Mouse (Mus musculus): Measurements from ENCODE around the gene Snrpa1. TPM values are rescaled to one million over a fixed set of nuclear protein-coding genes. Genes with fewer than 3 reads are reported as not detected.

Snrpa1 gene
- total RNA-seq, 1 experiment from 2014 or later, result 61.4 TPM

DNA sequence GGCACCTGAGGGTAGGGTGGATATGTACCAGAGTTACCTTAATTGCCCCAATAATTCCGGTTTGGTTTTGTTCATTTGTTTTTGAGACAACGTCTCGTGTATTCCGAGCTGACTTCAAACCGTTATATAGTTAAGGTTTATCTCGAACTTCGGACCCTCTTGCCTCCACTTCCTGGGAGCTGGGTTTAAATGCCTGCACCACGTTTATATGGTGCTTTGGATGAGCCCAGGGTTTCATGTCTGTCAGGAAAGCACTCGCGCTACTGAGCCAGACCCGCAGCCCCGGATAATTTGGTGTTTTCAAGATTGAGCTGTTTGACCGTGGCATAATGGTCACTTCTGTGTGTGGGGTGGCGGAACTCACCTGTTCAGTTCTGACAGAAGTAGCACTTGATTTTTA lies 2.3 kb downstream of the Snrpa1 start:
- ATAC-seq (replicated peaks; ENCODE audit: insufficient number of reproducible peaks, low FRiP score, low TSS enrichment, poor library complexity, severe bottlenecking), result no peak

DNA sequence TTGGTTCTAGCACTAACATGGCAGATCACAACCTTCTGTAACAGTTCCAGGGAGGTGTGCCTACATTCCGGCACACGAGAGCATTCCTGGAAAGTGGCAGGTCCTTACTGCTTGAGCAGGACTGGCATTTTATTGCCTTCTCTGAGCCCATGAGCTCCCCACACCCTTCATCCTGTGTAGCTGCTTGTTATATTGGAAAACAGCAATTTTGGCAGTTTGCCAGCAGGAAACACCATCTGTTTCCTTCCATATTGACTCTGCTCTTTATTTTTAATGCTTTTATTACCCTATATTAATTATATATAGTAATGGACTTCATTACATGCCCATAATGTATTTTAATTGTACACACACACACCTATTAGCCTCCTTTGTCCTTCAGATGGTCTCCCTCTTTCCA lies 17.6 kb downstream of the Snrpa1 start:
- no peak for ATAC-seq (replicated peaks; ENCODE audit: insufficient number of reproducible peaks, low FRiP score, low TSS enrichment, poor library complexity, severe bottlenecking)

DNA sequence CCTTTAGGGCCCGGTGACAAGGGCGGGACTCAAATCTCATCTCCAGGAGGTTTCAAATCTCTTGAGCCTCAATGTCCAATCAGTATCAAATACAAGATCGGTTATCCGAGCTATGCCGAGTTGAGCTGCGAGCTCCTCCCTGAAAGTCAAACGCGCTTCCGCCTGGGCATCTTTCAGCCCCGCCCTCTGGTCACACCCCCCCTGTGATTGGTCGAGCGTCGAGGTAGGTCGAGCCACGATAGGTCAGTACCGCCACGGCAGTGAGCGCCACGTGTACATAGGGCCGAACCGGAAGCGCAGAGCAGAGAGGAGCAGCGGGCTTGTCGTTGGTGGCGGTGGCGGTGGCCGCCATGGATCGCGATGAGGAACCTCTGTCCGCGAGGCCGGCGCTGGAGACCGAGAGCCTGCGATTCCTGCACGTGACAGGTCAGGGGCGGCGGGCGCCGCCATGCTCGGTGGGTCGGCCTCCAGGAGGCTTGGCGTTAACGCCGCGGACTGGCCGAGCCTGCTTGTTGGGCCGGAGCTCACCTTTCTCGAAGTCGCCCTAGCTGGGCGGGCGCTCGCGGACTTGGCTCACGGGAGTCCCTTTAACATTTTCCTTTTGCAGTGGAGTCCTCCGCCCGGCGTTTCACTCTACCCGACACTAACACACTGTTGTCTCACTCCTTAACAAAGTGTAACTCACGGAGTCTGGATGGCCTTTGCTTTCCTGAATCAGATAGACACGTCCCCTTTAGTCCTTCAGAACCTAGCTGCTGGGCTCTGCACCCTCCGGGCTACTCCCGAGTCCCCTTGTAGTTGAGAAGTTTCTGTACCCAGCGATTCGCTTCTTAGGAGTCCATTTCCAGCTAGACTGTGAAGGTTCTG lies 20.8 kb downstream of the Snrpa1 start, which contains the start of gene Selenos:
Selenos (plus strand) TSS at position 286 of the 867 bp plus-strand sequence.
- ATAC-seq (replicated peaks; ENCODE audit: insufficient number of reproducible peaks, low FRiP score, low TSS enrichment, poor library complexity, severe bottlenecking), result peak; percentile 99

DNA sequence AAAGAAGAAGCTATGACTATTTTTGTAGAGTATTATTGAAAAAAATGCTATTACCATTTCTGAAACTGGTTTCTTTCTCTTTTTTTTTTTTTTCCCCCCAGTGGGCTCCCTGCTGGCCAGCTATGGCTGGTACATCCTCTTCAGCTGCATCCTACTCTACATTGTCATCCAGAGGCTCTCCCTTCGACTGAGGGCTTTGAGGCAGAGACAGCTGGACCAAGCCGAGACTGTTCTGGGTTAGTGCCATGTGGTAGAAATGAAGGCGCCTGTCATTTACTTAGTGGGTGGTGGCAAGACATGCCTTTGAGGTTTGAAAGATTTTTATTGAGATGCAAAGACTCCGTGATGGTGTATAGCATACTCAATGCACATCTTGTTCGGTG lies 21.4 kb downstream of the Snrpa1 start:
- ATAC-seq (replicated peaks; ENCODE audit: insufficient number of reproducible peaks, low FRiP score, low TSS enrichment, poor library complexity, severe bottlenecking), result no peak

DNA sequence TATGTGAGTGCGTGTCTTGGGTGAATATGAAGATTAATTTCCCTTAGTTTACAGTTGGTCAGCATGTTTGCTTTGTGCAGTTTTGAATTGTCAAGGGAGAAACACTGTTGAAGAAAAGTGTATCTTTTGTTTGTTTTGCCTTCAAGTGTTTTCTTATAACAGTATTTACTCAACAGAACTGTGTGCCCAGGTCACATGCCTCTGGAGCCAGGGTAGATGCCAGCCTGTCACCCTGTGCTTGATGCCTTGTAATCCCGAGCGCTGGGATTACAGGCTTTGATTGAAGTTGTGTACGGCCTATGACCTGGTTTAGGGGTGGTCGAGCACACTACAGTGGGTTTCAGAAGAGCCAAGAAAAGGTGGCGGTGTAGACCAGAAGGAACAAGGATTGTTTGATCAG lies 25.0 kb downstream of the Snrpa1 start:
- no peak for ATAC-seq (replicated peaks; ENCODE audit: insufficient number of reproducible peaks, low FRiP score, low TSS enrichment, poor library complexity, severe bottlenecking)

DNA sequence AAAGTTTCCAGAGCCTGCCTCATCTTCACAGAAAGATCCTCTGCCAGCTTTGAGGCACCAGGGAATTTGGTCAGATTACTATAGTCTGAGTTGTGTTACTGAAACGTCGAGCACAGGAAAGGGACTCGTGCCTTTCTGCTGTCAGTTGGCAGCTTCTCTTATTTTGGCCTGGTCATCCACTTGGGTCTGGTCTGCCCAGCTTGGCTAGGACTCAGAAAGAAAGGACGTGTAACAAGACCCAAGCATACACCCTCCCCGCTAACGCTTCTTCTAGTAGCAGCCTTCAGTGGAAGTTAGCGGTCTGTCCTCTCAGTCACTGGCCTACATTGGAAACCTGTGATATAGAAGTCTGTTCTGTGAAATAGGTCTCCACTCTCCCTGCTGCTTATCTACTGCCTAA lies 25.7 kb downstream of the Snrpa1 start:
- ATAC-seq (replicated peaks; ENCODE audit: insufficient number of reproducible peaks, low FRiP score, low TSS enrichment, poor library complexity, severe bottlenecking), result no peak

DNA sequence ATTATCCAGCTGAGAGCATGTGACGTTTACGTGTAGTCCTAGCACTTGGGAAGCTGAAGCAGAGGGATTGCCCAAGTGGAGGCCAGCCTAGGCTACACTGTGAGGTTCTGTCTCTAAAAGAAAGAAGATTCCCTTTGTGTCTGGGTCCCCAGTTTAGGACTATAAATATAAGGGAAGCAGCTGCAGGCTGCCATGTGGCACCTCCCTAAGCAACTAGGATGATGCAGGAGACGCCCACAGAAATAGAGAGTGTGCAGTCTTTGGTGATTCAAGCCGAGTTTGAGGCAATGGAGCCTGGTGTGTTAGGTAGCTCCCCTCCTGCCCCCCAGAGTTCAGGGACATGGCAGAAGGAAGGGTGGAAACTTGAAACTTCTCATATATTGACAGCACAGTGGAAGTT lies 28.8 kb downstream of the Snrpa1 start:
- no peak for ATAC-seq (replicated peaks; ENCODE audit: insufficient number of reproducible peaks, low FRiP score, low TSS enrichment, poor library complexity, severe bottlenecking)

DNA sequence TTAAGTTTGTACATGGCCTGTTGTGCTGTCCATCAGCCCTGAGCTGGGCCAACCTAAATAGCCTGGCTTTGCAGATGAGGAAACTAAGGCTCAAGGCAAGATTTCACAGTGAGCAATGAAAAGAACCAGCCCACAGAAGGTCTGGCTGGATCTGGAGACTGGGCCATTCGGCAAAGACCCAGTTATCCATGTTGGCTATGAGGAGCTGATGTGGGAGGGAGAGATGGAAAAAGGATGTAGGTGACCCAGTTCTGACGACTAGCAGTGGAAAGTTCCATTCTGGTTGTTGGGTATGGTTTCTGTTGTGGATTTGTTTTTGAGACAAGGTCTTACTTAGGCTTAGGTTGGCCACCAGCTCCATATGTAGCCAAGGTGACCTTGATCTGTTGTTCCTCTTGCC lies 29.3 kb downstream of the Snrpa1 start:
- no peak for ATAC-seq (replicated peaks; ENCODE audit: insufficient number of reproducible peaks, low FRiP score, low TSS enrichment, poor library complexity, severe bottlenecking)

DNA sequence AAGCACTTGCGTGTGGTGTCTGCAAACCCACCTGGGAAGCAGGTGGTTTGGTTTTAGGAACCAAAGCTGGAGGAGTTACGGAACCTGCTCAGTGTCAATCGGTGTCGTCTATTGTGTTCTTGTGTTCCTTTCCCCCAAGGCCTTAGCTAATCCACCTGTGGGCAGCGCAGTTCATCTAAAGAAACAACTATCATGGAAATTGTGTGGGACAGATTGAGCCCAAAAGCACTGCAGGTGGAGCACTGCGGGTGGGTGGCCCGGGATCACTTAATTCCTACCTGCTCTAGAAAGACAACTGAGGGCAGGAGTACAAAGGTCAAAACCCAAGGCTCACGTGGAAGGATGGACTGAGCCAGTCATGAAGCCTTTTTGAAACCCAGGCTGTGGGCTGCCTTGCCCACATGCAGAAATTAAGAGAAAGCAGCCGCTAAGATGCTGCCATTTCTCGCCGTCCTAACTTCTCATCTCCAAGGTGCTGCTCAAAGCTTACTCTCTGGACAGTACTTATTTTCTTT lies 31.9 kb downstream of the Snrpa1 start:
- no peak for ATAC-seq (replicated peaks; ENCODE audit: insufficient number of reproducible peaks, low FRiP score, low TSS enrichment, poor library complexity, severe bottlenecking)

DNA sequence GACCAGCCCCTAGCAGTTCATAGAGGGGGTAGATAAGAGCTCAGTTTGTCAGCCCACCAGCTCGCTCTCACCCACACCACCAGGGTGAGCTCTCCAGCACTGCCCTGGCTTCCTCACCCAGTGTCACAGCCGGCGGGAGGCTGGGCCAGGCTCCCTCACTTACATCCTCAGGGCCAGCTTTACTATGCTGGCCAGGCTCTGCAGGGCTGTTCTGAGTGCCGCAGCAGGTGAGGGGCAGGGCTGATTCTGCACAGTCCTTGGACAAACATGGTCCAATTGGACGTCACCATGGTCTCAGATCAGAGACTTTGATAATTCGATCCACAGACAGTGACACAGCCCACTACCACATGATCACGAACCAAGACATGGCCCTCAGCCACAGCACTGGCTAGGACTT lies 32.8 kb downstream of the Snrpa1 start:
- ATAC-seq (replicated peaks; ENCODE audit: insufficient number of reproducible peaks, low FRiP score, low TSS enrichment, poor library complexity, severe bottlenecking), result no peak

DNA sequence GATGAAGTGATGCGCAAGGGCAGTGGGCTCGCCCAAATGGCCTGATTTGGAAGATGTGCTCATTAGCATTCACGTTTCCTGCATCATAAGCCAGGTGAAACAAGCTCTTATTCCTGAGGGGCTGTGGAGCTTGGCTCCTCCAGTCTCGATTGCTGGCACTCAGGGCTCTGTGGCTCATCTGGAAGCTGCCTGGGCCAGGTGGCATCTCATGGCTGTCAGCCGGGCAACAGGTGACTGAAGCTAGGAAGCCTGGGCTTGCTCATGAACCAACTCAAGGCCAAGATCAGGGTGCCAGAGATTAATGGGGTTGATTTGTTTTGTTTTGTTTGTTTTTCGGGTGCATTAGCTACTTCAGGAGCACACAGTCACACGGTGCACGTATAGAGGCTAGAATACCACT lies 33.9 kb downstream of the Snrpa1 start:
- no peak for ATAC-seq (replicated peaks; ENCODE audit: insufficient number of reproducible peaks, low FRiP score, low TSS enrichment, poor library complexity, severe bottlenecking)

DNA sequence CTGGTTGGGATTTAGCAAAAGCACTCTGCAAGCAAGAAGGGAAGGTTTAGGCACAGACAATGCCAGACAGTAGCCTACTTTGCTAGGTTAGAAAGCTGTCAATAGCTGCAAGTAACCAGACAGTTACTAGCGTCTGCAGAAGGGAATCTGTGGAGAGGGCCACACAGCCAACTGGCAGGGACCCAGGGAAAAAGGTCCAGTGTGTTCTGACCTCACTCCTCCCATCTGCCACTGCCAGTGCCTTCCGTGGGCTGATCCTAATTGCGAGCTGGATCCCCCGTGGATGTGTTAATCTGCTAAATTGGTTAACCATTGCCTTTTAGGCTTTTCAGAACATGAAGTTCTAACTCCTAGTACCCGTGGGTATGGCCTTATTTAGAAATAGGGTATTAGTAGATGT lies 35.3 kb downstream of the Snrpa1 start:
- no peak for ATAC-seq (replicated peaks; ENCODE audit: insufficient number of reproducible peaks, low FRiP score, low TSS enrichment, poor library complexity, severe bottlenecking)

DNA sequence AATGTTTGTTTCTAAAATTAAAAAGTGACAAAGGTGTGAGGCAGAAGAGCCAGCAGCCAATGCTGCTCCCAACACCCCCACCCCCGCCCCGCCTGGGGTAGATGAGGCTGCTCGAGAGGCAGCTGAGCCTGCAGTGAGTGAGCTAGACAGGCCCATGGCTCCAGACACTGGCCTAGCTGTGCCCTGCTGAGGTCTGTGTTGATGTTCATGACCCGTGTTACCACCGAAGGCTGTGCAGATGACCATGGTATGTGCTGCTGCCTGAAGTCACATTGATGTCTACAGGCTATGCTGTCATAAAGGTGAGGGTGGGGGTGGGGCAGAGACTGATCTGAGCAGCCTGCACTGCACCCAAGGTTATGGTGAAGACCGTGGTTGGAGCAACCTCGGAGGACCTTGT lies 40.0 kb downstream of the Snrpa1 start:
- ATAC-seq (replicated peaks; ENCODE audit: insufficient number of reproducible peaks, low FRiP score, low TSS enrichment, poor library complexity, severe bottlenecking), result no peak

DNA sequence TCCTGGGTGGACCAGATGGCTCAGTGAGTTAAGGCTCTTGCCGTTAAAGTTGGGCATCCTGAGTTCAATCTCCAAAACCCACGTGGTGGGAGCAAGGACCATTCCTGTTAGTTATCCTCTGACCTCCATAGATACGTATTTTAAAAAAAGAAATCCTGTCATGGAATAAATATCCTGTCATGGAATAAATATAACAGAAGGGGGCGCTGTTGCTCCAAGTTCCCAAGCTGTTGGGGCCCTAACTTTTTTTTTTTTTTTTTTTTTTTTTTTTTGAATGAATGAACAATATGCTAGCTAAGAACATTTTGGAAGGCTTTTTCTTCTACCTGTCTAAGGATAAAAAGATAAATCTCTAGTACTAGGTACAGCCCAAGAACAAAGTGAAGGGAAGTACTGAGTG lies 43.1 kb downstream of the Snrpa1 start:
- ATAC-seq (replicated peaks; ENCODE audit: insufficient number of reproducible peaks, low FRiP score, low TSS enrichment, poor library complexity, severe bottlenecking), result no peak

DNA sequence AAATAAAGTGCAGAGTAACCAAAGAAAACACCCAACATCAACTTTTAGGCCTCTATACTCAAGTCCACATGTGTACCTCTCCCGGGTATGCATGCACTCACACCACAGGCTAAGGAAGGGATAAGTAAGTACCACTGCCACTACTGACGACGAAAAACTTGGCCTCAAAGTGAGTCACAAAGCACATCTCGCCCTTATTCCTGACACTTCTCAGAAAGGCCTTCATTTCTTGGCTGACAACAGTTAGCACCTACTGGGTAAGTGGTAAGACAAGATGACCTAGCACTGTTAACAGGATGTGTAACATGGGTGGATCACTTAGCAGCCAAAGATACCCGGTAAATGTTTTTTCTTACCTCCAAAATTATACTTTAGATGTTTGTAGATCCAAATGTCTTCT lies 45.7 kb downstream of the Snrpa1 start:
- ATAC-seq (replicated peaks; ENCODE audit: insufficient number of reproducible peaks, low FRiP score, low TSS enrichment, poor library complexity, severe bottlenecking), result no peak

DNA sequence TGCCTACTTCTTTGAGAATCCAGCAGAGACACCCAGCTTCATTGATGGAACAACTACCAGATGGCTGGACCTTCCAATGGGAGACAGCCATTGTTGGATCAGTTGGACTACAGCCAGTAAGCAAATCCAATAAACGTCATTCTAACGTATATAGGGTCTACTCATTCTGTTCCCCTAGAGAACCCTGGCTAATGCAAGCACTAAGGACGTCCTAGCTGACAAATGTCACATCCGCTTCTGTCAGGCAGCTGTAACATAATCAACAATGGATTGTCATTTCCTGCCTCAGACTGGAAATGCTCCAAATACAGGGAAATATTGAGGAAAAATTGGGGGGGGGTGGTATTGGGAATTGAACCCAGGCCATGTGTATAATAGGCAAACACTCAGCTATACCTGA lies 47.0 kb downstream of the Snrpa1 start:
- no peak for ATAC-seq (replicated peaks; ENCODE audit: insufficient number of reproducible peaks, low FRiP score, low TSS enrichment, poor library complexity, severe bottlenecking)

DNA sequence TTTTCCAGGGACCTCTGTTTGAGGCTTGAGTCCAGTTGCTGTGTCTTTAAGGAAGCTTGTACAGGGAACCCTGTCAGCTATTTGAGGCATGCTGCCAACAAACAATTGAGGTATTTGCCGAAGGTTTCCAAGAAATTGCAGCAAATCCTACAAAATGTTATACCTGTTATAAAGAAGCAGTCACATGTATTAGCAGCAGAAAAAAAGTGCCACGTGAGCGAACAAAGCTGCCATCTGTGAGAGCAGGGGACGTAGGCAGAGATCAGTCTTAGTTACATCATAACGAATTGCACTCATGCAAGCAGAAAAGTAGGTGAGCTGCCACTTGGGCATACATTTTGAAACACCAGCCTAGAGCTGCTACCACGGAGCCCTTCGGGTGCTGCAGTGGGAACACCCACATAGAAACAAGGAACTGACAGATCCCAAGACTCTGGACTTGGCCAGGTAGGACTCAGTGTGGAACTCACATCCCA lies 47.8 kb downstream of the Snrpa1 start:
- no peak for ATAC-seq (replicated peaks; ENCODE audit: insufficient number of reproducible peaks, low FRiP score, low TSS enrichment, poor library complexity, severe bottlenecking)

DNA sequence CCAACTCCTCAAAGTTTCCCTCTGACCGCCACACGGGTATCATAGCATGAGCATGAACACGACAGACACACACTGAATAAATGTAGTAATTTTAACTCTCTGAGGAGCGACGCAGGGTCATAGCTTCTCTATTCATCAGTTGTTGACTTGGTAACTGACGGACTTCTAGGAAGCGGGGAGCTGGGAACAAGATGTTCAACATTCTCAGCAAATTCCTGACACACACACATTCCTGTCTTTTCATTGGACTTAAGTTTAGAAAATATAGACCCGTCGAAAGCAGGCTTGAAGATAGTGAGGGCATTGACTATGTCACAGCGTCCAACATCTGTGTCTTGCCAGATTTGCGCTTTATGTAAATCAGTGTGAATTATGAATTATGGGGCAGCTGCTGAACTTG lies 48.4 kb downstream of the Snrpa1 start:
- no peak for ATAC-seq (replicated peaks; ENCODE audit: insufficient number of reproducible peaks, low FRiP score, low TSS enrichment, poor library complexity, severe bottlenecking)

DNA sequence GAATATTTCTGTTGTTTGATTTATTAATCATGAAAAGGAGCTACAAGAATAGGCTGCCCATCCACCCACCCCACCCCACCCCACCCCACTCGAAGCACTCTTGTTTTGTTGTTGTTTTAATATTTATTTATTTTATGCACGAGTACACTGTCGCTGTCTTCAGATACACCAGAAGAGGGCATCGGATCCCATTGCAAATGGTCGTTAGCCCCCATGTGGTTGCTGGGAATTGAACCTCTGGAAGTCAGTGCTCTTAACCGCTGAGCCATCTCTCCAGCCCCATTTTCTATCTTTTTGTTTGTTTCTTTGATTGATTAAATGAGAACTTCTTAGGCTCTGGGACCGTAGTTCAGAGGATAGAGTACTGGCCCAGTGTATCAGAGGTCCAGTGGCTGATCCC lies 49.1 kb downstream of the Snrpa1 start:
- ATAC-seq (replicated peaks; ENCODE audit: insufficient number of reproducible peaks, low FRiP score, low TSS enrichment, poor library complexity, severe bottlenecking), result no peak
